Mouse (Mus musculus) urinary bladder, postnatal 10 days (tissue): Measurements from ENCODE around the gene Epn1.
"Not testable (repeated sequence)": the region's sequence is repeated elsewhere in the genome, so short reads cannot be mapped to it uniquely, and the experiment has no call there.

Experiments used
- DNase-seq: peaks from one replicate; pipeline ENCODE4 v3.0.0; 2022; ENCODE audit warnings: low spot score

Gene Epn1

GRCm38 (mm10) chr7:5058631-5059030, 21.4 kb upstream of the Epn1 start:
- DNase-seq: no peak

DNA sequence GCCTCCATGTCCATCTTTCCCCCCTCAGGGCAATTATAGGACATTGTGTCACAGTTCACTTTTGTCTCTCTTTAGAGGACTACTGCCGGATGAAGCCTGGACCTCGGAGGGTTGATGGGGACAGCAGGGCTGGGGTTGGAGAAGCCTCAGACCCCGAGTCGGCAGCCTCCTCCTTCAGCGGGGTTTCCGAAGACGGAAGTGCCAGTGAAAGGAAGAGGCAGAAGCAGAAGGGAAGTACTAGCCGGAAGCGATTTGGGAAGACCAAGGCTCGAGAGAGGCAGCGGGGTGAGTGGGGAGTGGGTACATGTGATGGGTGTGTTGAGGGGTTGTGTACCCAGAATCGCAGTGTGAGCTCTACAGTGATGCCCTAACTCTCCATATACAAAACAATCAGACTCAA, 20.6 kb upstream of the Epn1 start:
- no peak for DNase-seq

GRCm38 (mm10) chr7:5060239-5060731, 19.8 kb upstream of the Epn1 start:
- no peak for DNase-seq

DNA sequence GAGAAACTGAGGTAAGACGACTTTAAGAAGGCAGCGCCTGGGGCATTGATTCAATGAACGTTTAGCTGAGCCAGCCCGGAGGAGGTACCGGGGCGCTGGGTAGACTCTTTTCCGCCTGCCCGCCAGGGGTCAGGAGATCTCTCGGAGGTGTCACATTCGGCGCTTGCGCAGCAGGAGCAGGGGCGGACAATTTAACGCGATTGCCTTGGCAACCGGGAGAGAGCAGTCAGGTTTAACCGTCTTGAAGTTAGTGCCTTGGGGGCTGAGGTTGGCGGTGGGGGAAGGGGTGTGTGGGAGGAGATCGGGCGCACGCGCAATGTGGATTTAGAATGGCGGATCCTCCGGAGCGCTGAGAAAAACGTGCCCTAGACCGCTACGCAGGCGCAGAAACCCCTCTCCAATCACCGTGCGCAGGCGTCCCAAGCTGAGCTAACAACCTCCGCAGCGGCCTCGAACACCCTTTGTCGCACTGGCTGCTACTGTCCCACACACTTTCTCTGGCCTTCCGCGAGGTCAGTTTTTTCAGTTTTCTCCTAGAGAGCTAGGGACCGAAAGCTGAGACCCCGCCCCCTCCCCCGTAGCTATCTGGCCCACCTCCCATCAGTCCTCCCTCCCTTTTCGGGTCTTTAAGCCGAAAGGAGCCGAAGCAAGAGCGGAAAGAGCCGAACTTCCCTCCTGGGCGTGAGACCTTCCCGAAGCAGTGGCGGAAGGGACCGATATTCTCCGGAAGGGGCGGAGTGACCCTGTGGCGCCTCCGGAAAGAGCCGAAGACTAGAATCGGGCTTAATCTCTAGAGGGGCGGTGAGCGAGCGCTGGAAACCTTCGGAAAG, 18.9 kb upstream of the Epn1 start:
- peak; percentile 96 for DNase-seq

- peak; percentile 85 for DNase-seq
Observed at GRCm38 (mm10) chr7:5061774-5062359, 18.2 kb upstream of the Epn1 start, which contains the start of gene U2af2. TSS of gene U2af2 (plus strand) at chr7:5062143.

DNA sequence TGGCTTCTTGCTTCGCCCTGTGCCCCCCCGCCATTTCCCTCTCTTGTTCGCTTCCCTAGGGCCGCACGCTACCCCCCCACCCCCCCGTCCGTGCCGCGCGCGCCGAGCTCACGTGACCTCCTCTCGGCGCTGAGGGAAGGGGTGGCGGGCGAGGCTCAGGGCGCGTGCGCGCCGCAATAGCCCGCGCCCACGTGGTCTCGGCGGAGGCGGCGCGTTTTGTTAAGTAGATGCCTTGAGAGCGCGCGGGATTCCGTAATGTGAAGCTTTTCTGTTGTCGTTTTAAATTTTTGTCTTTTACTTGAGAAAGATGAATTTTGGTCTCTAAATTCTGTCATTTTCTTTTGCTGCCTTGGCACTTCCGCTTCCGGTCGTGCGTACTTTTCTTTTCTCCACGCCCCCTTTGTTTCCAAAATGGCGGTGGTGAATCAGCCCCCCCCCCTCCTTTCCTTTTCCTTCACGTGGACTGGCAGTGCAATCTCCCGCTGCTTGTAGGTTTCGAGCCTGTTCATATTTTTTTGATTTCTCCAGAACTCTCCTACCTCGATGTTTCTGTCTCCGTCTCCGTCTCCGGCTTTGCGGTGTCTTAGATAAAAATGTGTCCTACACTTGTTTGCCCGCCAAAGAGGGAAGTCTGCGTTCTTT, 17.6 kb upstream of the Epn1 start:
- DNase-seq: no peak

- no peak for DNase-seq
Observed at GRCm38 (mm10) chr7:5064886-5065285, 15.1 kb upstream of the Epn1 start.

- no peak for DNase-seq
Observed at GRCm38 (mm10) chr7:5073586-5073985, 6.4 kb upstream of the Epn1 start.

GRCm38 (mm10) chr7:5074984-5075383, 5.1 kb upstream of the Epn1 start:
- no peak for DNase-seq

DNA sequence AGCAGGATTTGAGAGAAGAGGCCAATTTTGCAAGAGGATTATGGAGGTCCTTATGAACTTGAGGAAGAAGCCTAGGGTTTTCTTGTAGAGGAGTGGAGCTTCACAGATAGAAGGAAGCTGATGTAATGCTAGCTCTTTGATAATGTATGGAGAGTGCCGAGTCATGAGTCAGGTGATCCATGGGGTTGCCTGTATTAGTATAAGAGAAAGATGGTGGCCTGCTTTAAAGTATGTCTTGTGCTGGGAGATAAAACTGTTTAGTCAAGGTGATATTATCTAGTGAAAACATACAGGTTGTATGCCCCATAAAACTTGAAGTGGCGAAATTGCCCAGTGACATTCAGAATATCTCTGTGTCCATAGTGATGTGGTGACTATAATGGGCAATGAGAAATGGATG, 3.1 kb upstream of the Epn1 start:
- no peak for DNase-seq

GRCm38 (mm10) chr7:5079365-5080009, 548 bp upstream of the Epn1 start:
- not testable (repeated sequence) for DNase-seq

GRCm38 (mm10) chr7:5080815-5081214, 780 bp downstream of the Epn1 start:
- DNase-seq: no peak

GRCm38 (mm10) chr7:5081241-5081640, 1.2 kb downstream of the Epn1 start:
- no peak for DNase-seq

- no peak for DNase-seq
Observed at GRCm38 (mm10) chr7:5081939-5082338, 1.9 kb downstream of the Epn1 start.

GRCm38 (mm10) chr7:5083325-5084105, 3.5 kb downstream of the Epn1 start:
- DNase-seq: no peak

- no peak for DNase-seq
Observed at GRCm38 (mm10) chr7:5085512-5085911, 5.5 kb downstream of the Epn1 start.

GRCm38 (mm10) chr7:5086921-5087440, 6.9 kb downstream of the Epn1 start:
- no peak for DNase-seq

GRCm38 (mm10) chr7:5087886-5088285, 7.9 kb downstream of the Epn1 start:
- DNase-seq: no peak

- no peak for DNase-seq
Observed at GRCm38 (mm10) chr7:5089853-5090252, 9.8 kb downstream of the Epn1 start.

- DNase-seq: no peak
Observed at GRCm38 (mm10) chr7:5091008-5091728, 11.1 kb downstream of the Epn1 start.

- no peak for DNase-seq
Observed at GRCm38 (mm10) chr7:5092381-5092780, 12.3 kb downstream of the Epn1 start.
